Mouse (Mus musculus) lung, adult 2 months (tissue): ENCODE data around the gene Prrg2.

Experiments
- CTCF ChIP-seq: fragments of 200-500 bp; IDR thresholded peaks from 2 replicates; pipeline ENCODE4 v1.5.1; 2011; ENCODE audit warnings: mild to moderate bottlenecking, low read length, control low read depth; ENCODE audit not compliant: insufficient read depth
- POLR2A ChIP-seq: fragments of 200-500 bp; IDR thresholded peaks from 2 replicates; pipeline ENCODE4 v1.6.1; 2011; ENCODE audit warnings: low read depth, mild to moderate bottlenecking, control low read depth, low read length, borderline replicate concordance; ENCODE audit errors: extremely low read depth

DNA sequence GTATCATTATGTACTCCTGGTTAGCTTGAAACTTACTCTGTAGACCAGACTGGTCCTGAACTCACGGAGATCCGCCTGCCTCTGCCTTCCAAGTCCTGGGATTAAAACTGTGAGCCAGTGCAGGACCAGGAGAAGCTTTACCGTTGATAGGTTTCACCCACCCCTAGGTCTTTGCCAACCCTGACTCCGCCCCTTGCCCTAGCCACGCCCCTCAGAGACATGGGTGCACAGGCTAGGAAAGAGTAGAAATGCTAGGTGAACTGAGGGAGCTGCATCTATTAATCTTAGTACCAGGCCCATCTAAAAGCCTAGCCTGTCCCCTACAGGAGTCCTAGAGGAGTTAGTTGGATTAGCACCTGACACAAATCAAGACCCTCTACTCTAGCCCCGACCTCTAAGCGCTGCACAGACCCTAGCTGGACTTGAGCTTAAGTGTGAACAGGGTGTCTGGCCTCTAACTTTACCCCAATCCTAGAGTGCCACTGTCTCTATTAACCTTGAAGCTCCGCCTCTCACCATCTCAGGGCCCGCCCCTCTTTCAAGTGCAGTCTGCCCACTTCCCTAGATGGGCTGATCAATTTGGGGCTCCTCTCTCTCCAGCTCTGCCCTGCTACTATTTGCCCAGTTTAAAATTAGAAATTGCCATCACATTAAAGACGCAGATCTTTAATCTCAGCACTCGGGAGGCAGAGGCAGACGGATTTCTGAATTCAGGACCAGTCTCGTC, 27.9 kb upstream of the Prrg2 start:
- TF ChIP-seq CTCF (no peak), POLR2A (no peak)
